Mouse (Mus musculus) erythroblast, embryonic 14.5 days (primary cell): ENCODE results near the gene Nt5dc2.

Experiments
- GATA1 ChIP-seq: IDR thresholded peaks from 2 replicates; pipeline ENCODE4 v1.6.1; 2012; ENCODE audit warnings: low read length, inconsistent platforms, mixed read lengths
- TAL1 ChIP-seq: IDR thresholded peaks from 3 replicates; pipeline ENCODE4 v1.6.1; 2012; ENCODE audit warnings: low read length, inconsistent platforms, mixed read lengths

DNA sequence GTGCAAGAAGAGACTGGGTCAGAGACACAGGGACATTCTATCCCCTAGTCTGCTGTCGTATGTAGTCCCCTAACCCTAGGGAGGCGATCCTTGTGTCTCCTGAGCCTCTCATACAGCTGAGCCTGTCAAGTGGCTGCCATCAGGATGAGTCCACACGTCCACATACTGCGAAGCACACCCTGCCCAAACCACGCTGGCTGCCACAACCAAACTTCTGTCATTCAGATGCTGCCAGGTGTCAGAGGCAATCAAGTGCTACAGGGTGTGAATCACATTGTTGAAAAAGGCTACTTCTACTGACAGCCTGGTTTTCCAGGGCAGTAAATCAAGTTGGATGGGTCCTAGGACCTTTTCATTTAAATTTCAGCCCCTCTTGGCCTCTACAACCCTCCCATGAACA lies 46.9 kb downstream of the Nt5dc2 start:
- TF ChIP-seq GATA1 = no peak
- TF ChIP-seq TAL1 = no peak
